Mouse (Mus musculus) effector memory CD4-positive, alpha-beta T cell, adult 7 months (primary cell): ENCODE data around the gene Blvra. TPM values are rescaled to one million over a fixed set of nuclear protein-coding genes. Genes with fewer than 3 reads are reported as not detected.

Experiments
- polyA plus RNA-seq: library from polyadenylated mRNA; unstranded; fragments of 100-300 nt; shearing (Covaris generic); gene quantifications from one replicate; pipeline ENCODE4 v1.2.1, GENCODE M21; 2017

The Blvra gene
- polyA plus RNA-seq, result 50.8 TPM

GRCm38 (mm10) chr2:127070435-127070841 lies at the start of gene Blvra:
TSS of gene Blvra (plus strand) at chr2:127070665.

DNA sequence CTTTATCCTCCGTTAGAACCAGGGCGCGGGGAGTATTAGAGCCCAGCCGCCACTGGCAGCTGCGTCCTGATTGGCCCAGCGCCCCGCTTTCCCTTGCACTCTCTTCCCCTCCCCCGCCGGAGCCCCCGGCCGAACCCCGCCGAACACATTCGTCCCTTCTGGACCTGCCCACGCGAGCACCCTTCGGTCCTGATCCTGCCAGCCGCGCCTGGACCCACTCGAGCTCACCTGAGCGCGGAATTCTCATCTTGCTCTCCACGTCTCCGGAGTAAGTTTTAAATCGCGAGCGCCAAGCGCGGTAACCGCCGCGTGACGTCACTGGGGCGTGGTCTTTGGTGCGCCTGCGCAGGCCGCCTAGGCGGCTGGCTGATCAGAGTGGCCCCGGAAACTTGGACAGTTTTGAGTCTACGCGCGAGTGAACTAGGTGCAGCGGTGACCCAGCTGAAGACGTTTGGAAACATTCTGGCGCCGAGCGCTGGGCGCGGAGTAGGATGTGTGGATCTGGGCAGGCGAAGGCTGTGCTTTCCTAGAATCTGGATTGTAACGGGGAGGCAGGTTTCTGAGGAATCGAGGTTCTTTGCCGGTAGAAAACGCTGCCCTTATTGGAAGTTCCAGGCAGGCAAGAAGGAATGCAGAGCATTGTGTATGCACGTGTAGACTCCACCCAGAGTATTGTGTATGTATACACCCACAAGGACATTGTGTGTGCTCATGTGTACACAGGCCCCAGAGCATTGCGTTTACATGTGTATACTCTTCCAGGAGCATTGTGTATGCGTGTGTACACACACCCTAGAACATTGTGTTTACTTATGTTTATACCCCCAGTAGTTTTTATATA lies 63.4 kb downstream of the Blvra start, which contains the start of gene Ncaph:
Gene Ncaph, minus strand, starts transcription at position 334 of the 841 bp plus-strand sequence.

DNA sequence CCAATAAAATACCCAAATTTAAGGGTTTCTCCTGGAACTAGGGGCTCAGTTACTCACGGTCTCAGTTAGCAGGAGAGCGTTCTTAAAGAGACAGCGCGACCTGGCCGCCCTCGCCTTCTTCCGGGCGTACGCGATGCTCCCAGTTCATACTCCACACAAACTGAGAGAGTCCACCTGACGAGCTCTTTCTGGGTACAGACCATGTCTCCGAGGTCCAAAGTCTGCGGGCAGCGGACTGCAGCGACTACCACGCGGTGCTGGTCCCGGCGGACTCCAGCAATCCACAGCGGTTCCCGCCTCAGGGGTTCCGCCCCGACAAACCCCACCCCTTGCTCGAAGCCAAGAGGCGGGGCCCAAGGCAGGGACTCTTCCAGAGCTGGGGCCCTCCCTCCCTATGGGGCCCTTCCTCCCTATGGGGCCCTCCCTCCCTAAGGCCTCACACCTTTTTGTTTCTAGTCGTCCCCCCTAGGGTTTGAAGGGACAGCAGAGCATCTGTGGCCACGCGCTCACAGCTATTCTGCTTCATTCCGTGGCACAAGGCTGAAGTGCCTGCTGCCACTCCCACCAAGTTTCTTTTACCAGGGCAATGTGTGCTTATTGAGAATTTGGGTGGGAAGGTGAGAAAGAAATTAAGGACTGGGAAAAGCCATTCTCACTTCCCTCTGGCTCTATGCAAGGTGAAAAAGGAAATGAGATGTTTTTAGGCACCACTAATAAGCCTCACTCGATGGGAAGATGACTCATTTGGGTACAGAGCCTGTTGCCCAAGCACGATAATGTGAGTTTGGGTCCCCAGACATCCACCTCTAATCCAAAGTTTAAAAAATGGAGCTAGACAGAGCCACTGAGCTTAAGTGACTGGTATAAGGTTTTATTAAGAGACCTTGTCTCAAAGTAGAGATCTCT lies 72.9 kb downstream of the Blvra start, which contains the start of gene Itpripl1:
Gene Itpripl1, minus strand, starts transcription at position 285 of the 906 bp plus-strand sequence.

Other genes with a start within 250 kb of the Blvra start
- 58.4 TPM for gene Trpm7, start 194.4 kb upstream of the Blvra start, polyA plus RNA-seq
- 50.2 TPM for gene Sppl2a, start 137.4 kb upstream of the Blvra start, polyA plus RNA-seq
- 10.9 TPM for gene Ap4e1, start 61.9 kb upstream of the Blvra start, polyA plus RNA-seq
- gene Ncaph, start 63.3 kb downstream of the Blvra start, polyA plus RNA-seq, result 2.9 TPM
- 3.5 TPM for gene Itpripl1, start 72.8 kb downstream of the Blvra start, polyA plus RNA-seq
- 0.59 TPM for gene 1810024B03Rik, start 137.6 kb downstream of the Blvra start, polyA plus RNA-seq
- gene Snrnp200, start 137.7 kb downstream of the Blvra start, polyA plus RNA-seq, result 90.0 TPM
- 59.5 TPM for gene Ciao1, start 177.2 kb downstream of the Blvra start, polyA plus RNA-seq
- gene Tmem127, start 177.2 kb downstream of the Blvra start, polyA plus RNA-seq, result 31.5 TPM
- gene Stard7, start 199.6 kb downstream of the Blvra start, polyA plus RNA-seq, result 55.0 TPM